Mouse (Mus musculus): ENCODE data around the gene Wrap73. TPM values are rescaled to one million over a fixed set of nuclear protein-coding genes. Genes with fewer than 3 reads are reported as not detected.

Wrap73 gene
- total RNA-seq, 2 experiments from 2014 or later: 32.4 to 33.3 TPM

DNA sequence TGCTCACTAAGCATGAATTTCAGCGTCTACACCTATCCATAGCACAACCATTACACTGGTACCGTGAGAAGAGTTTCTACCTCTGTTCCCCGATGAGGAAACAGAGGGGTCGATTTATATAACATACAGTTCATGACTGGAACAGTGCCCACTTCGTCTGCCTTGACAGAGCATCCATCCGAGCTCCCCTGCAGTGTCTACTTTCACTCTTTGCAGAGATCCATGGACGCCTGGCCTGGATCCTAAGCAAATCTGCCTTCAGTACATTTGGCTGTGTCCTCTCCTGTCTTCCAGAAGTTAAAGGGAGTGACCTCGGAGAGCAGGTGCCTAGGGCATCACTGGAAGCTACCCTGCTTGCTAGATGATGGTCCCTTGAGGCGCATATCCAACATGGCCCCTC lies 23.0 kb upstream of the Wrap73 start:
- no peak for DNase-seq (ENCODE audit: low spot score in 2 of 2)
- Histone ChIP-seq H3K27ac (no peak overlapping the region), H3K4me3 (no peak overlapping the region)
- TF ChIP-seq CTCF (conservative IDR thresholded peaks at IDR 0.05): no peak

DNA sequence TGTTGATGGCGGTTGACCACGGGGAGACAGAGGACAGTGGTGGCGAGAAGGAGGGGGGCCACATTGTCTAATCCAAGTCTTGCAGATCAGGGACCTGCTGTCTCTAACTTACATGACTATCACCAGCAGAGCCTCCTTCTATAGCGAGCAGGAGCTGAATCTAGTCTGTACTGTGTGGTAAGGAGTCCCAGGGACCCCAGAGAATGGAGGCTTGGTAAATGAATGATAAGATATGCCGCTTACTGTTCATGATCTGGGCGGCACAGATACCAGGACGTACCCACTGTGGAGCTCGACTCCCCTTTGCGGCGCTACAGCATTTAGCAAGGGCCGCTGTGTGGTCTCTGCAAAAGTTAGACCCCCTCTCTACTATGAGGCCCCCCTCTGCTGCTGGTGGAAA lies 20.4 kb upstream of the Wrap73 start:
- no peak overlapping the region for H3K4me3 ChIP-seq
- no peak for TF ChIP-seq CTCF (conservative IDR thresholded peaks at IDR 0.05)
- H3K27ac ChIP-seq: no peak overlapping the region
- no peak for DNase-seq (ENCODE audit: low spot score in 2 of 2)

DNA sequence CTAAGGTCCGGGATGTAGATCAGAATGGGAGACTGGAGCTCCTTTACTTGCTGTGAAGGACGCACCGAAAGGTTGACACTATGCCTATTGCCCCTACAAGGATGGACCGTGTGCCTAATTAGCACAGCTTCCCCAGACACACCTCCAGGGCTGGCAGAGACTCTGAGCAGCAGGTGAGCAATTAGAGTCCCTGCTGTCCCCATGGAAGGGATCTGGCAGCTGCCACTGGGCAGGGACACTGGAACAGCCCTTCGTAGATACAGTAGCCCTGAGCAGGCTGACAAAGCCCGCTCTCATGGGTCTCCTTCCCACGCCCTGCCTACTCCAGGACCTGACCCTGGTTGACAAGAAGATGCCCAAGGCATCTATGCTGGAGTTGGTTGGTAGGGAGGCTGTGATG lies 19.8 kb upstream of the Wrap73 start:
- Histone ChIP-seq H3K4me3 (no peak overlapping the region), H3K27ac (no peak overlapping the region)
- no peak for TF ChIP-seq CTCF (conservative IDR thresholded peaks at IDR 0.05)
- DNase-seq (ENCODE audit: low spot score in 2 of 2): no peak

DNA sequence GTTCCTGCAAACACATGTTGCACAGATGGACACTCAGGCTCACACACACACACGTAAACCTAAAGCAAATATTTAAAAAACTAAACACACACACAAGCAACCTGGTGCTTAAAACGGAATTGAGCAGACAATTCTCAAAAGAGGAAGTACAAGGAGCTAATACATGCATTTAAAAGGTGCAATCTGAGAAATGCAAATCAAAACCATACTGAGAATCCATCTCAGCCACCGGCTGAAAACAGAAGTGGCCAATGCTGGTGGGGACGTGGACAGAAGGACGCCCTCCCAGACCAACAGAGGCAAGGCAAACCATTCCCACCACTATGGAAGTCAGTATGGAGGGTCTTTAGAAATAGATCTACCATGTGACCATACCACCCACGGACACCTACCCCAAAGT lies 18.6 kb upstream of the Wrap73 start:
- no peak for TF ChIP-seq CTCF (conservative IDR thresholded peaks at IDR 0.05)
- Histone ChIP-seq H3K27ac (no peak overlapping the region), H3K4me3 (no peak overlapping the region)
- no peak for DNase-seq (ENCODE audit: low spot score in 2 of 2)

DNA sequence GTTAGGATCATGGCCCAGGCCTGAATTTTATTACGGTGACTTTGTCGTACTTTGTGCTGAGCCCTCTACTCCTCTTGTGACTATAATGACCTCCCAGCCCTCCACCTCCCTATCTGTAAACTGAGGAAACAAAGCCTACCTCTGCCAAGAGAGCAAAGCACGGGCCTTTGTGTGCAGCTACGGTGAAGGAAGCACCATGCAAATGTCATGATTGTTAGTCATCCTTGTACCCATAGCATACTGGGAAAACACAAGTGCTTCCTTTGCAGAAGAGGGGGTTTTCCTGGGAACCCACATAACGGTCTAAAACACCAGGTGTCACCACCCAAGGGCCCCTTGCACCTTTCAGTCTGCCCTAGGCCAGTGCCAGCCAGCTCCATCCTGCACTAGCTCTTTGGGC lies 17.0 kb upstream of the Wrap73 start:
- TF ChIP-seq CTCF (conservative IDR thresholded peaks at IDR 0.05): no peak
- Histone ChIP-seq H3K27ac (no peak overlapping the region), H3K4me3 (no peak overlapping the region)
- no peak for DNase-seq (ENCODE audit: low spot score in 2 of 2)

DNA sequence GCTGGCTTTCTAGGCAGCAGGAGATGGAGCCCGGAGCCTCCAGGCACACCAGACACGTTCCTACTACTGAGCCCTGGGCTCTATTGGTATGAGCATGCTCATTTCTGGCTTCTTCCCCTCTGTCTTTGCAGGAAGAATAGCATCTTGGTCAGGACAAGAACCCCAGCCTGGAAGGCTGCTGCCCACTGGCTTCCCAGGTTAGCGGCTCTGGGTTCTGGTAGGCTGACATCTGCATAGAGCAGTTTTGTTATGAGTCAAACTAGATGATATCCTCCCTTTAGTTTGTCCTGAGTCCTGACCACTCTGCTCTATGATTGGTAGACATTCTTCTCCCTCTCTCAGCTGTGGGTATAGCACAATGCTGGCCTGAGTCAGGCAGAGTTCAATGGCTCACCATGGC lies 14.9 kb upstream of the Wrap73 start:
- no peak overlapping the region for H3K27ac ChIP-seq
- TF ChIP-seq CTCF (conservative IDR thresholded peaks at IDR 0.05): no peak
- DNase-seq (ENCODE audit: low spot score in 2 of 2): no peak
- H3K4me3 ChIP-seq: no peak overlapping the region

DNA sequence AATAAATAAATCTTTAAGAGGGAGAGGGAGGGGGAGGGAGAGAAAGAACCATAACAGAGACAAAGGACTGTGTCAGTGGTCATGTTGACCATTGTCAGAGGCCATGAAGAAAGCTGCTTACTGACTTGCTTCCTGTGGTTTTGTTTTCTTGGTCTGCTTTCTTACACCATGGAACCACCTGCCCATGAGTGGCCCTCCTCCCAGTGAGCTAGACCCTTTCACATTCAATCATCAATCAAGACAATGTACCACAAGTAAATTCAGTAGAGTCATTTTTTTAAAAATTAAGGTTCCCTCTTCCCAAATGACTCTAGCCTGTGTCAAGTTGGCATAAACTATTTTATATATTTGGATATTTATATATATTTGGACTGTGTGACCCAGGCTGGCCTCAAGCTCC lies 12.2 kb upstream of the Wrap73 start:
- TF ChIP-seq CTCF (conservative IDR thresholded peaks at IDR 0.05): no peak
- no peak for DNase-seq (ENCODE audit: low spot score in 2 of 2)
- H3K27ac ChIP-seq: no peak overlapping the region
- H3K4me3 ChIP-seq: no peak overlapping the region

DNA sequence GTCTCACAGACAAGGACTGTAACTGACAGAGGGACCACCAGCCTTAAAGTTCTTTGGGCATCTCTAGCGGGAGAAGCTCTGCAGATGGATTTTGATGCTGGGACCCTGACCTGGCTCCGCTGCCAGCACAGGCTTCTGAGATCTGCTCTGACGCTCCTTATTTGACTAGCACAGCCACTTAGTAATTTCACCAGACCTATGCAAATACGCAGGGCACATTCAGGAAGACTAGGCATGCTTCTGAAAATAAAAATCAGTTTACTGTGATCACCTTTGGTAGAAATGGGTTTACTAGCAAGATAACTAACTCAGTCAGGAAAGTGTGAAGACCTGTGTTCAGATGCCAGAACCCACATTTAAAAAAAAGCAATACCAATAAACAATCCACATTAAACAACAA lies 10.3 kb upstream of the Wrap73 start:
- DNase-seq (ENCODE audit: low spot score in 2 of 2): no peak
- Histone ChIP-seq H3K4me3 (no peak overlapping the region), H3K27ac (no peak overlapping the region)
- no peak for TF ChIP-seq CTCF (conservative IDR thresholded peaks at IDR 0.05)

DNA sequence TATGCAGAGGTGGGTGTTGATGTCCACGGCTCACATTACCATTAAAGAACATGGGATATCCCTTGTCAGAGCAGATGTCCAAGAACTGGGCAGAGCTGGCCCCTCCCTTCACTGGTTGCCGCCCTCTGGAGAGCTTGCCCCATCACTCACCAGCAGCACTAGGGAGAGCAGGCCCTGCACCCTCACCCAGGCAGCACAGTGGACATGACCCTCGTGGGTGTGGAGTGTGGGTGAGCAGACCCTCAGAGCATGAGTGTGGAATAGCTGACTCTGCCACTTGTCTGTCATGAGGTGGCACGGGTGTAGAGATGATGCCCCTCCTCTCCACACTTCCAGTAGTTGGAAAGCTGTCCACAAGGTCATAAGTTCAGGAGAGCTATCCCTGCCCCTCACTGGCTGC lies 7.4 kb upstream of the Wrap73 start:
- DNase-seq (ENCODE audit: low spot score in 2 of 2): no peak
- no peak overlapping the region for H3K27ac ChIP-seq
- no peak for TF ChIP-seq CTCF (conservative IDR thresholded peaks at IDR 0.05)
- H3K4me3 ChIP-seq: no peak overlapping the region

DNA sequence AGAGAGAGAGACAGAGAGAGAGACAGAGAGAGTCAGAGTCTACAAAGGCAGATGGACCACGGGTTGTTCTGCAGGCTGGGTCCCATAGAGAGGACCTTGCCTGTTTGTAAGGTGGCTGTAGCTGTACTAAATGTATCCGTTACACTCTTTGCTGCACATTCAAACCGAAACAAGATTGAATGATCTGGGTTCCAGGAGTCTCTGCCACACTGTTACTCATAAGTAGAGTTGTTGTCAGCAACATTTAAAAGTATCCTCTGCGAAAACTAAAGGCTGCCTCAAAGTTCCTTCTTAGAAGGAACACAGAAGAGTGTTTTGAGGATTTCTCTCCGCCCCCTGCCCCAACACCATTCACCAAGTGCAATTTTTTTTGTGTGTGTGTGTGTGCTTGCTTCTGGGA lies 5.0 kb upstream of the Wrap73 start:
- H3K27ac ChIP-seq: no peak overlapping the region
- no peak for DNase-seq (ENCODE audit: low spot score in 2 of 2)
- H3K4me3 ChIP-seq: no peak overlapping the region
- TF ChIP-seq CTCF (conservative IDR thresholded peaks at IDR 0.05): no peak

DNA sequence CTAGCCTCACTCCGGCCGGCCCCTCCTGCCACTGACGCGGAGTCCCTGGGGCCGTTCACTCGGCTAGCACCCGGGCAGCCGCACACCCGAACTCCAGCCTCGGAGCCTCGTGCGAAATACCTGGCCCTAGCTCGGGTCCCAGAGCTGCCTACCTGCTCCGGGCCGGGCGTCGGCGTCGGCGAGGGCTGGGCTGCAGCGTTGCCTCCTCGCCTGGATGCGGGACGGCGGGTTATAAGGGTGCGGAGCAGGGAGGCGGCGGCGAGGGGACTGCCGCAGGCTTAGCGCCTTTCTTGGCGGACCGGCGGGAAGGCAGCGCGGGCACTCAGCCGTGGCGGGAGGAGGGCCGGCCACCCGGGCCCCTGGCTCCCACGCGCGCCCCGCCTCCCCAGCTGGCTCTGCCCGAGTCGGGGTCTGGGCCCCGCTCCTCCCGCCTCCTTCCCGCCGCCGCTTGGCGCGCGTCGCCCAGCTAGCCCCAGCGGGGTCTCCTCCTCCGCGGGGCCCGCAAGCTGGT lies 2.4 kb upstream of the Wrap73 start:
- H3K27ac ChIP-seq: no peak overlapping the region
- no peak for TF ChIP-seq CTCF (conservative IDR thresholded peaks at IDR 0.05)
- peak overlapping the region; percentile 38 for H3K4me3 ChIP-seq
- DNase-seq (ENCODE audit: low spot score in 2 of 2): no peak

DNA sequence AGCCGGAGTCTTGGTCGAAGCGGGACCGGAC lies 2.2 kb upstream of the Wrap73 start, which contains the start of gene Trp73:
Trp73 (minus strand) TSS at position 27 of the 31 bp plus-strand sequence.
- Histone ChIP-seq H3K4me3 (peak within 1 kb of the TSS; percentile 38), H3K27ac (no peak within 1 kb of the TSS)
- DNase-seq (ENCODE audit: low spot score in 2 of 2): no peak
- no peak for TF ChIP-seq CTCF (conservative IDR thresholded peaks at IDR 0.05)

DNA sequence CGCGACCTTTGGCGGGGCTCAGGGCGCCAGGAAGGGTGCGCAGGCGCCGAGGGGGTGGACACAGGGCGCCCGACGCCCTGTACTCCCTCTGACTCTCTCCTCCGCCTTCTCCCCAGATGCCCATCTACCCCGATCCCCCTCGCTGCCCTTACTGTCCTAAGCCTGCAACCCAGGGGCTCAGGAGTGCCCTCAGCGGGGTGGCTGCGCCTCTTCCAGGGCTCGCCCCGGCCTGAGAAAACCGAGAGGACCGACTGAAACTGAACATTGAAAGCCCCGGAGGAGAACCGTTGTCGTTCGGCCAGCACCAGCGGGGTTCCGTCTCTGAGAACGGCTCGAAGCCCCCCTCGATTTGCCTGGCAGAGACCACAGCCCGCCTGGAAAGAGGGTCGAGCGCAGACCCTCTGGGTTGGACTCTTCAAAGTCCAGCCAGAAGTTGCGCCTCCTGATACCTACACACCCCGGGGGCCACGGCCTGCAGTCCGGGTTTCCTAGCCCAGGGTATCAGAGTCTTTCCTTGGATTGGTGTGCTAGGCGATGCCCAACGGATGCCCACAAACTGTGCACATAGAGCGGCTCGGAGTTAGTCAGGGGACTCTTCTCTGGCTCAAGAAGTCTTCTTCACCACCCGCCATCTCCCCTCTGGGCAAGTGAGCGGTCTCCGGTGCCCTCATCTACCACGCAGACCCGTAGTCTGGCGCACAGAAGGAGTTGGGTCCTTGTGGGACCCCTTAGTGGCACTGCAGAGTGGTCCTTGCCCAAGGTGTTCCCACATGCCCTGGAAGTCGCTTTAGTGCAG lies 1.8 kb upstream of the Wrap73 start:
- no peak for TF ChIP-seq CTCF (conservative IDR thresholded peaks at IDR 0.05)
- Histone ChIP-seq H3K4me3 (peak overlapping the region; percentile 38), H3K27ac (no peak overlapping the region)
- no peak for DNase-seq (ENCODE audit: low spot score in 2 of 2)

DNA sequence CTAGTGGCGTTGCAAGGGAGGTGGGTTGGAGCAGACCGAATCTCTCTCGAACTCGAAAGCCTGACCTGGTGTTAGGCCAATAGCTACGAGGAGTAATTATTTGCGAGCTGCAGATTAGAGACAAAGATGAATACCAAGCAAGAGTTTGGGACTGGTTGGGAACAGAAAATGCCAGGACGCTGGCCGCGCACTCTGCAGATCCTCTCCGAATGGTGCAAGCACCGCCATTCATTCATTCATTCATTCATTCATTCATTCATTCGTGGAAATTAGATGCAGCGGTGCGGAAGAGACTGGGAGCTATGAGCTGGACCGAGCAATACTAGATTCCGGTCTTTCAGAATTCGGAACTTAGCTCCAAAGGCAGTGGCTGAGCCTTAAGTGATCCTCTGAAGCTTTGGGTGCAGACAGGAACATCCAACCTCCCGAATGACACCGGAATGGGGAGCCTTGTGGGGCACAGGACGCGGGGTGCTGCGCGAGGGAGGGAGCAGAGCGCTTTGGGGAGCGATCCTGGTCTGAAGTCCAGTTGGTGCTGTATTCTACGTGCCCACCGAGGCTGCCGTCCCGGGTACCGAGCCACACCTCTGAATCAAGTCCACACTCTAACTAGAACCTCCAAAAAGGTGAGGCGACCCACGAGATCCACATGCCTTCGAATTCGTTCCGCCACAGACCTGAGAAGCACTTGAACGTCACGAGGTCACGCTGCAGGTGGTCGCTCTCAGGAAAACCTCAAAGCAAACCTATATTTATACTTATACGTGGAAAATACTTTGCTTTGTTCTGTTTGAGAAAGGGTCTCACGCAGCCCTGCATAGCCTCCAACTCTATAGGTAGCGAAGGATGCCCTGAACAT lies 934 bp upstream of the Wrap73 start:
- TF ChIP-seq CTCF (conservative IDR thresholded peaks at IDR 0.05): no peak
- Histone ChIP-seq H3K27ac (no peak overlapping the region), H3K4me3 (no peak overlapping the region; the same call in 1 of the 2 replicates)
- DNase-seq (ENCODE audit: low spot score in 2 of 2): no peak

All from layer of hippocampus, adult 2 months (tissue).